Mouse (Mus musculus) kidney, adult 2 months (tissue): ENCODE results near the gene Cplane1.

Experiments used
- CTCF ChIP-seq: fragments of 200-500 bp; conservative IDR thresholded peaks from 2 replicates; pipeline ENCODE4 v1.5.1; 2011; ENCODE audit warnings: low read depth, mild to moderate bottlenecking, control low read depth, low read length, moderate library complexity, mixed read lengths; ENCODE audit not compliant: insufficient read depth, insufficient read length
- POLR2A ChIP-seq: fragments of 200-500 bp; IDR thresholded peaks from one replicate; pipeline ENCODE4 v1.6.1; 2011; ENCODE audit warnings: low read depth, low read length, control low read depth

- TF ChIP-seq CTCF (no peak), POLR2A (no peak)
Measured at GRCm38 (mm10) chr15:8305474-8305873, 136.6 kb downstream of the Cplane1 start.
